Mouse (Mus musculus) cerebellum, adult 11-12 months (tissue): Measurements from ENCODE around the gene Sh3bp5l.
"Not testable (repeated sequence)": the region's sequence is repeated elsewhere in the genome, so short reads cannot be mapped to it uniquely, and the experiment has no call there.

Source experiments
- DNase-seq: peaks from one replicate; pipeline ENCODE4 v3.0.0; 2022

Gene Sh3bp5l

GRCm38 (mm10) chr11:58322824-58323569 is 7.5 kb upstream of the Sh3bp5l start:
- peak; percentile 99 for DNase-seq

GRCm38 (mm10) chr11:58323570-58324340 is 6.8 kb upstream of the Sh3bp5l start:
- DNase-seq, result no peak

GRCm38 (mm10) chr11:58324614-58325229 is 5.8 kb upstream of the Sh3bp5l start:
- no peak for DNase-seq

- DNase-seq, result no peak
Measured at GRCm38 (mm10) chr11:58326781-58327180, 3.7 kb upstream of the Sh3bp5l start.

GRCm38 (mm10) chr11:58329906-58330275 is 633 bp upstream of the Sh3bp5l start:
- no peak for DNase-seq

- DNase-seq, result peak; percentile 72
Measured at GRCm38 (mm10) chr11:58331149-58331495, 598 bp downstream of the Sh3bp5l start.

- DNase-seq, result peak; percentile 62
Measured at GRCm38 (mm10) chr11:58331546-58331945, 1.0 kb downstream of the Sh3bp5l start.

- DNase-seq, result peak; percentile 50
Measured at GRCm38 (mm10) chr11:58334746-58335145, 4.2 kb downstream of the Sh3bp5l start.

GRCm38 (mm10) chr11:58346745-58347144 is 16.2 kb downstream of the Sh3bp5l start:
- no peak for DNase-seq

- no peak for DNase-seq
Measured at GRCm38 (mm10) chr11:58350628-58351027, 20.1 kb downstream of the Sh3bp5l start.

GRCm38 (mm10) chr11:58351179-58351578 is 20.7 kb downstream of the Sh3bp5l start:
- no peak for DNase-seq

GRCm38 (mm10) chr11:58352681-58353548 is 22.4 kb downstream of the Sh3bp5l start:
- no peak for DNase-seq

- DNase-seq, result no peak
Measured at GRCm38 (mm10) chr11:58353709-58354108, 23.2 kb downstream of the Sh3bp5l start.

GRCm38 (mm10) chr11:58354476-58354875 is 24.0 kb downstream of the Sh3bp5l start:
- DNase-seq, result no peak

GRCm38 (mm10) chr11:58354927-58355326 is 24.4 kb downstream of the Sh3bp5l start:
- no peak for DNase-seq

GRCm38 (mm10) chr11:58357042-58357441 is 26.5 kb downstream of the Sh3bp5l start:
- DNase-seq, result no peak

- no peak for DNase-seq
Measured at GRCm38 (mm10) chr11:58357844-58358534, 27.5 kb downstream of the Sh3bp5l start.

- not testable (repeated sequence) for DNase-seq
Measured at GRCm38 (mm10) chr11:58362562-58362961, 32.0 kb downstream of the Sh3bp5l start.

- no peak for DNase-seq
Measured at GRCm38 (mm10) chr11:58364454-58364853, 33.9 kb downstream of the Sh3bp5l start.

GRCm38 (mm10) chr11:58366191-58366590 is 35.7 kb downstream of the Sh3bp5l start:
- DNase-seq, result not testable (repeated sequence)

- no peak for DNase-seq
Measured at GRCm38 (mm10) chr11:58377273-58377672, 46.7 kb downstream of the Sh3bp5l start.

- DNase-seq, result no peak
Measured at GRCm38 (mm10) chr11:58377686-58378085, 47.2 kb downstream of the Sh3bp5l start.
